Mouse (Mus musculus) forebrain, embryonic 15.5 days (tissue): ENCODE data around the gene Abhd8. TPM values are rescaled to one million over a fixed set of nuclear protein-coding genes. Genes with fewer than 3 reads are reported as not detected.
"Not testable (repeated sequence)": the region's sequence is repeated elsewhere in the genome, so short reads cannot be mapped to it uniquely, and the experiment has no call there.

Experiments
- ATAC-seq: fragments of 200-750 bp; cut with Nextera tagmentation; replicated peaks from 2 replicates; pipeline ENCODE4 v1.8.0; 2017; ENCODE audit warnings: mild to moderate bottlenecking, moderate TSS enrichment, moderate library complexity
- H3K27ac ChIP-seq: fragments of 300-500 bp; sonication (generic); replicated peaks from 2 replicates; pipeline ENCODE4 v1.5.1; 2015; ENCODE audit warnings: mild to moderate bottlenecking, inconsistent platforms
- H3K27me3 ChIP-seq: fragments of 300-500 bp; sonication (generic); 2 replicates; pipeline ENCODE4 v1.6.1; 2015; ENCODE audit warnings: inconsistent platforms
- H3K36me3 ChIP-seq: fragments of 300-500 bp; sonication (generic); 2 replicates; pipeline ENCODE4 v1.6.1; 2015; ENCODE audit warnings: mild to moderate bottlenecking, inconsistent platforms
- H3K4me1 ChIP-seq: fragments of 300-500 bp; sonication (generic); 2 replicates; pipeline ENCODE4 v1.6.1; 2015; ENCODE audit warnings: inconsistent platforms
- H3K4me2 ChIP-seq: fragments of 300-500 bp; sonication (generic); replicated peaks from 2 replicates; pipeline ENCODE4 v1.6.1; 2015; ENCODE audit warnings: mild to moderate bottlenecking, inconsistent platforms
- H3K4me3 ChIP-seq: fragments of 300-500 bp; sonication (generic); 2 replicates; pipeline ENCODE4 v1.5.1; 2015; ENCODE audit warnings: mild to moderate bottlenecking, inconsistent platforms
- H3K9ac ChIP-seq: fragments of 300-500 bp; sonication (generic); replicated peaks from 2 replicates; pipeline ENCODE4 v1.6.1; 2015; ENCODE audit warnings: mild to moderate bottlenecking, inconsistent platforms
- H3K9me3 ChIP-seq: fragments of 300-500 bp; sonication (generic); 2 replicates; pipeline ENCODE4 v1.6.1; 2016; ENCODE audit warnings: inconsistent platforms
- WGBS: fragments of 180-500 bp; shearing (Covaris S2); methylation state at CpG from one replicate; pipeline ENCODE4 v1.1.7; 2015; ENCODE audit warnings: mixed read lengths; 5-methylcytosine and 5-hydroxymethylcytosine counted together
- polyA plus RNA-seq: library from polyadenylated mRNA; unstranded; fragments of >200 nt; fragmentation: Nextera tagmentation; extraction: Ambion mirVana; gene quantifications from 2 replicates; pipeline ENCODE4 v1.2.1, GENCODE M21; 2015

Abhd8 gene
- polyA plus RNA-seq, 1 experiment from 2014 or later = 139 TPM

GRCm38 (mm10) chr8:71452669-71453068 lies 10.8 kb downstream of the Abhd8 start:
- Histone ChIP-seq H3K9me3 (no peaks in the 10 kb centered on the region), H3K4me2 (no peak overlapping the region), H3K9ac (no peak overlapping the region), H3K4me3 (no peak overlapping the region), H3K27me3 (no peaks in the 10 kb centered on the region), H3K4me1 (no peaks in the 10 kb centered on the region), H3K27ac (no peak overlapping the region), H3K36me3 (0 out of 2 replicates have a peak, but pooled peaks cover 2% of the 10 kb centered on the region)
- 84% methylated on average over 2 of the region's 2 CpGs for WGBS
- ATAC-seq = no peak

- Histone ChIP-seq H3K9me3 (no peaks in the 10 kb centered on the region), H3K4me1 (no peaks in the 10 kb centered on the region), H3K27ac (no peak overlapping the region), H3K4me3 (no peak overlapping the region), H3K4me2 (no peak overlapping the region), H3K9ac (no peak overlapping the region), H3K36me3 (0 out of 2 replicates have a peak, but pooled peaks cover 1% of the 10 kb centered on the region), H3K27me3 (no peaks in the 10 kb centered on the region)
- no peak for ATAC-seq
- 53% methylated on average over 11 of the region's 11 CpGs for WGBS
Observed at GRCm38 (mm10) chr8:71451777-71452176, 11.7 kb downstream of the Abhd8 start.

- H3K4me1 ChIP-seq = no peaks in the 10 kb centered on the region
- H3K27ac ChIP-seq = no peak overlapping the region
- no peaks in the 10 kb centered on the region for H3K9me3 ChIP-seq
- no peaks in the 10 kb centered on the region for H3K27me3 ChIP-seq
- no peak overlapping the region for H3K9ac ChIP-seq
- WGBS = 64% methylated on average over 4 of the region's 4 CpGs
- ATAC-seq = no peak
- H3K4me2 ChIP-seq = no peak overlapping the region
- H3K4me3 ChIP-seq = no peak overlapping the region
- no peaks in the 10 kb centered on the region for H3K36me3 ChIP-seq
Observed at GRCm38 (mm10) chr8:71451337-71451736, 12.1 kb downstream of the Abhd8 start.

GRCm38 (mm10) chr8:71445096-71445495 lies 18.4 kb downstream of the Abhd8 start:
- H3K9me3 ChIP-seq = no peaks in the 10 kb centered on the region
- no peak overlapping the region for H3K27ac ChIP-seq
- H3K4me1 ChIP-seq = no peaks in the 10 kb centered on the region
- 83% methylated on average over 7 of the region's 7 CpGs for WGBS
- H3K4me3 ChIP-seq = no peak overlapping the region
- no peak overlapping the region for H3K9ac ChIP-seq
- no peaks in the 10 kb centered on the region for H3K36me3 ChIP-seq
- no peak overlapping the region for H3K4me2 ChIP-seq
- H3K27me3 ChIP-seq = peaks cover 7% of the 10 kb centered on the region; the same call in 1 of the 2 replicates
- no peak for ATAC-seq

- Histone ChIP-seq H3K4me1 (no peaks in the 10 kb centered on the region), H3K9ac (no peak overlapping the region), H3K27me3 (peaks cover 7% of the 10 kb centered on the region; the same call in 1 of the 2 replicates), H3K36me3 (no peaks in the 10 kb centered on the region), H3K27ac (no peak overlapping the region), H3K9me3 (no peaks in the 10 kb centered on the region), H3K4me3 (no peak overlapping the region), H3K4me2 (no peak overlapping the region)
- WGBS = under 1% methylated on average over 7 of the region's 7 CpGs
- ATAC-seq = no peak
Observed at GRCm38 (mm10) chr8:71441404-71441803, 22.1 kb downstream of the Abhd8 start.

- H3K4me1 ChIP-seq = no peaks in the 10 kb centered on the region
- H3K4me3 ChIP-seq = no peak overlapping the region
- H3K9ac ChIP-seq = no peak overlapping the region
- peaks cover 3% of the 10 kb centered on the region; the same call in 1 of the 2 replicates for H3K27me3 ChIP-seq
- H3K4me2 ChIP-seq = no peak overlapping the region
- ATAC-seq = no peak
- H3K36me3 ChIP-seq = no peaks in the 10 kb centered on the region
- WGBS = 57% methylated on average over 3 of the region's 3 CpGs
- no peak overlapping the region for H3K27ac ChIP-seq
- H3K9me3 ChIP-seq = no peaks in the 10 kb centered on the region
Observed at GRCm38 (mm10) chr8:71437041-71437440, 26.4 kb downstream of the Abhd8 start.

GRCm38 (mm10) chr8:71432935-71433334 lies 30.5 kb downstream of the Abhd8 start:
- not testable (repeated sequence) for H3K4me2 ChIP-seq, H3K27ac ChIP-seq, H3K36me3 ChIP-seq, H3K9me3 ChIP-seq, ATAC-seq, H3K27me3 ChIP-seq, H3K4me1 ChIP-seq, H3K4me3 ChIP-seq, H3K9ac ChIP-seq
- WGBS = 81% methylated on average over 1 of the region's 1 CpGs

- Histone ChIP-seq H3K27me3 (no peaks in the 10 kb centered on the region), H3K9me3 (no peaks in the 10 kb centered on the region), H3K4me3 (no peak overlapping the region), H3K36me3 (no peaks in the 10 kb centered on the region), H3K9ac (no peak overlapping the region), H3K4me2 (no peak overlapping the region), H3K27ac (no peak overlapping the region), H3K4me1 (no peaks in the 10 kb centered on the region)
- no peak for ATAC-seq
Observed at GRCm38 (mm10) chr8:71422121-71422520, 41.3 kb downstream of the Abhd8 start.

GRCm38 (mm10) chr8:71411535-71412273 lies 51.8 kb downstream of the Abhd8 start:
- WGBS = 52% methylated on average over 11 of the region's 11 CpGs
- H3K4me3 ChIP-seq = no peak overlapping the region
- H3K4me2 ChIP-seq = no peak overlapping the region
- H3K36me3 ChIP-seq = peaks cover 3% of the 10 kb centered on the region; the same call in 1 of the 2 replicates
- peaks cover 7% of the 10 kb centered on the region for H3K4me1 ChIP-seq
- no peaks in the 10 kb centered on the region for H3K9me3 ChIP-seq
- no peak for ATAC-seq
- no peaks in the 10 kb centered on the region for H3K27me3 ChIP-seq
- H3K27ac ChIP-seq = no peak overlapping the region
- no peak overlapping the region for H3K9ac ChIP-seq

GRCm38 (mm10) chr8:71408231-71408630 lies 55.2 kb downstream of the Abhd8 start:
- no peaks in the 10 kb centered on the region for H3K9me3 ChIP-seq
- 95% methylated on average over 4 of the region's 4 CpGs for WGBS
- ATAC-seq = no peak
- H3K9ac ChIP-seq = no peak overlapping the region
- no peak overlapping the region for H3K27ac ChIP-seq
- peaks cover 3% of the 10 kb centered on the region; the same call in 1 of the 2 replicates for H3K36me3 ChIP-seq
- H3K4me3 ChIP-seq = no peak overlapping the region
- H3K4me2 ChIP-seq = no peak overlapping the region
- peaks cover 19% of the 10 kb centered on the region for H3K4me1 ChIP-seq
- H3K27me3 ChIP-seq = no peaks in the 10 kb centered on the region

GRCm38 (mm10) chr8:71407441-71407840 lies 56.0 kb downstream of the Abhd8 start:
- Histone ChIP-seq H3K4me2 (no peak overlapping the region), H3K27me3 (no peaks in the 10 kb centered on the region), H3K9ac (no peak overlapping the region), H3K36me3 (peaks cover 3% of the 10 kb centered on the region; the same call in 1 of the 2 replicates), H3K4me3 (no peak overlapping the region), H3K9me3 (no peaks in the 10 kb centered on the region), H3K27ac (no peak overlapping the region), H3K4me1 (peaks cover 19% of the 10 kb centered on the region)
- no peak for ATAC-seq
- WGBS = 94% methylated on average over 14 of the region's 14 CpGs
